Mouse (Mus musculus) cortical plate, adult 2 months (tissue): ENCODE results near the gene Abcc5.

Experiments
- CTCF ChIP-seq: fragments of 200-500 bp; IDR thresholded peaks from 2 replicates; pipeline ENCODE4 v1.5.1; 2011; ENCODE audit warnings: mild to moderate bottlenecking, control low read depth, low read length; ENCODE audit not compliant: insufficient read depth; ENCODE audit errors: extremely low read depth
- POLR2A ChIP-seq: fragments of 200-500 bp; IDR thresholded peaks from 2 replicates; pipeline ENCODE4 v1.6.1; 2011; ENCODE audit warnings: mild to moderate bottlenecking, low read length, control low read depth; ENCODE audit not compliant: insufficient read depth; ENCODE audit errors: extremely low read depth

DNA sequence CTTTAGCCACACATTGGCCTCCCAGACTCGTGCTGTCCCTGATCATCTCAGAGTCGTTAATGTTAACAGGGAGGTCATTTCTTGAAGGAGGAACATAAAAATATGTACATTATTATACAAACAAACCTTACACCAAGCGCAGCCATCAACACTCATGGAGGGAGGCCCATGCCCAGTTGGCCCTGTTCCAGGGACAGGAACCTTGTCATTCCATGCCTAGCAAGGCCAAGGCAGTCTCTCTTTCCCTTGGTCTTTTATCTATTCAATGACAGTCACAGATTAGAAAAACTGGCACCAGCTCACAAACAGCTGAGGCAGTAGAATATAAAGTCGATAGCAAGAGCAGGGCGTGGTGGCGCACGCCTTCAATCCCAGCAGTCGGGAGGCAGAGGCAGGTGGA lies 48.0 kb upstream of the Abcc5 start:
- TF ChIP-seq POLR2A (no peak), CTCF (no peak)
